Mouse (Mus musculus): ENCODE measurements around the gene Lmln. TPM values are rescaled to one million over a fixed set of nuclear protein-coding genes. Genes with fewer than 3 reads are reported as not detected.
A peak's percentile ranks its signal among the peaks of the same experiment; 100 is the strongest.

The Lmln gene
- 2.2 and 3.5 TPM in 2 replicates for polyA plus RNA-seq (2015; fragmentation: Nextera tagmentation; extraction: Ambion mirVana)

DNA sequence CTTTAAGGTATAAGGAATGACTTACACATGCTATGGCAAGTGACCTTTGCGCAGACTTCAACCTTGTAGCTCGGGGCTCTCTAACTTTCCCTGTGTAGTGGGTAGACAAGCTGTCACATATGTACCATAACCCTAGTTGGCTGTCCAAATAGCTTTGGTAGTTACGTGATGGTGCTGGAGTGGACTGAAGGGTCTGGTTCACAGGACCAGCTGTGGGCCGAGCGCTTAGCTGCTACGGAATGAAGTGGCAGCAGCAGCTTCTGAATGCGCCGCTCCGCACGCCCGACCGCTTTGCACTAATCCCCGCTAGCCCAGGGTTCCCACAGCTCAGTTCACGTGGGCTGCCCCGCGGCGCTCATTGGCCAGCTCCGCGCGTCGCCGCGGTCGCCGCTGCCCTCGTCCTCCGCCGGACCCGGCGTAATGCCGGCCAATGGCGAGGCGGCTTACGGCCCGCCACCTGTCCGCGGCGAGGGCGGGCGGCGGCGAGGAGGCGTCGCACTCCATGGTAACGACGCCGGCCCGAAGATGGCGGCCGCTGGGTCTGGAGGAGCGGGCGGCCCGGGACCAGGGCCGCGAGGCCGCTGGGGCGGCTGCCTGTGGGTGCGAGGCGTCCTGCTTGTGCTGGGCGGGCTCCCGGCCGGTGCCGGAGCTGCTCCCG is at the start of gene Lmln:
Lmln (plus strand) TSS at position 498 of the 658 bp plus-strand sequence.
- H3K27ac ChIP-seq (replicated peaks): peak within 1 kb of the TSS; percentile 90
- WGBS: under 1% methylated on average over 58 of the region's 64 CpGs
- no peaks in the 10 kb centered on the region for H3K9me3 ChIP-seq
- H3K4me1 ChIP-seq: peaks cover 53% of the 10 kb centered on the region
- H3K9ac ChIP-seq: peak within 1 kb of the TSS; percentile 85
- H3K4me3 ChIP-seq: peak within 1 kb of the TSS; percentile 85
- ATAC-seq (ENCODE audit: extremely low read depth, insufficient number of reproducible peaks, low FRiP score, low TSS enrichment): peak; percentile 92
- peaks cover 43% of the 10 kb centered on the region for H3K36me3 ChIP-seq
- no peaks in the 10 kb centered on the region for H3K27me3 ChIP-seq (replicated peaks)
- H3K4me2 ChIP-seq: peak within 1 kb of the TSS; percentile 92

GRCm38 (mm10) chr16:33013801-33014200 is 48.5 kb upstream of the Lmln start:
- H3K27ac ChIP-seq (replicated peaks): no peak overlapping the region
- H3K4me2 ChIP-seq: no peak overlapping the region
- 89% methylated on average over 5 of the region's 5 CpGs for WGBS
- no peaks in the 10 kb centered on the region for H3K9me3 ChIP-seq
- no peak overlapping the region for H3K9ac ChIP-seq
- no peaks in the 10 kb centered on the region for H3K4me1 ChIP-seq
- no peak for ATAC-seq (ENCODE audit: extremely low read depth, insufficient number of reproducible peaks, low FRiP score, low TSS enrichment)
- H3K36me3 ChIP-seq: peaks cover 79% of the 10 kb centered on the region
- no peak overlapping the region for H3K4me3 ChIP-seq
- no peaks in the 10 kb centered on the region for H3K27me3 ChIP-seq (replicated peaks)

GRCm38 (mm10) chr16:33014921-33015320 is 47.4 kb upstream of the Lmln start:
- ATAC-seq (ENCODE audit: extremely low read depth, insufficient number of reproducible peaks, low FRiP score, low TSS enrichment): no peak
- Histone ChIP-seq H3K9me3 (no peaks in the 10 kb centered on the region), H3K27ac (replicated peaks) (no peak overlapping the region), H3K4me1 (no peaks in the 10 kb centered on the region), H3K9ac (no peak overlapping the region), H3K4me2 (no peak overlapping the region), H3K27me3 (replicated peaks) (no peaks in the 10 kb centered on the region), H3K36me3 (peaks cover 68% of the 10 kb centered on the region), H3K4me3 (no peak overlapping the region)
- WGBS: 83% methylated on average over 1 of the region's 1 CpGs

DNA sequence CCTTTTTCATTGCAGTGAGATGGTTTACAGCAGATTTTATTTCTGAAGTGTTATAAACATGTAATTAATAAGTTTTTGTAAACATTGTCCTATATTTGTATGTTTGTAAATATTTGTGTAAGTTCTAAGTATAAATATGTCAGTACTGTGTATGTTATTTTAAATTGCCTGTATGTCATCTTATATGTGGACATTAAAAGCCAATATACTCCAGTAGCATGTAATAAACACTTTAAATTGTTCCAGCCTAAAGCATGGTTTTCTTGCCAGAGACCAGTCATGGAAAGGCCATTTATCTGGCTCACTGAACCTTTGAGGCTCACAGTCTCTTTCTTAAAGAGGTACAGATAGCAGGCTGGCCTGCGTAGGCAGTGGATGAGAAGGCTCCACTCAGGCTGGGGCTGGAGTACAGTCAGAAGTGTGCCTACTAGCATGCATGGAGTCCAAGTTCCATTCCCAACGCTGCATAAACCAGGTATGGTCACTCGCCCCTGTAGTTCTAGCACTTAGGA is 46.9 kb upstream of the Lmln start:
- H3K4me2 ChIP-seq: no peak overlapping the region
- no peak overlapping the region for H3K27ac ChIP-seq (replicated peaks)
- no peak overlapping the region for H3K9ac ChIP-seq
- no peaks in the 10 kb centered on the region for H3K27me3 ChIP-seq (replicated peaks)
- peaks cover 63% of the 10 kb centered on the region for H3K36me3 ChIP-seq
- whole genome bisulfite sequencing: 90% methylated on average over 3 of the region's 3 CpGs
- no peaks in the 10 kb centered on the region for H3K4me1 ChIP-seq
- H3K4me3 ChIP-seq: no peak overlapping the region
- H3K9me3 ChIP-seq: no peaks in the 10 kb centered on the region
- no peak for ATAC-seq (ENCODE audit: extremely low read depth, insufficient number of reproducible peaks, low FRiP score, low TSS enrichment)

DNA sequence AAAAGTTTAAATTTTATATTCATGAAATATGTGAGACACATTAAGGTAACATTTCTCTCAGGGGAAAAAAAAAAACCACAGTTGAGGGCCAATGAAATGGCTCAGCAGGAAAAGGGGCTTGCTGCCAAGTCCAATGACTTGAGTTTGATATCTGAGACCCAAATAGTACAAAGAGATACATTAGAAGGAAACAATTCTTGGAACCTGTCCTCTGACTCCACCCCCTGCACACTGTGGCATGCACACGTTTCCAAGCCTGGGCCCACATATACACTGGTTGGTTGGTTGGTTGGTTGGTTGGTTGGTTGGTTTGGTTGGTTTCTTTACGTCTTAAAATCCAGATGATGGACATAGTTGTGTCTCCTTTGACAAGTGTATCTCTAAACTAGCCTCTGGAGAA is 46.3 kb upstream of the Lmln start:
- 79% methylated on average over 2 of the region's 2 CpGs for WGBS
- H3K9ac ChIP-seq: no peak overlapping the region
- no peak for ATAC-seq (ENCODE audit: extremely low read depth, insufficient number of reproducible peaks, low FRiP score, low TSS enrichment)
- H3K4me2 ChIP-seq: no peak overlapping the region
- H3K36me3 ChIP-seq: peaks cover 57% of the 10 kb centered on the region
- no peaks in the 10 kb centered on the region for H3K27me3 ChIP-seq (replicated peaks)
- no peaks in the 10 kb centered on the region for H3K9me3 ChIP-seq
- no peaks in the 10 kb centered on the region for H3K4me1 ChIP-seq
- H3K4me3 ChIP-seq: no peak overlapping the region
- H3K27ac ChIP-seq (replicated peaks): no peak overlapping the region

- Histone ChIP-seq H3K4me2 (no peak overlapping the region), H3K4me1 (no peaks in the 10 kb centered on the region), H3K27ac (replicated peaks) (no peak overlapping the region), H3K9ac (no peak overlapping the region), H3K27me3 (replicated peaks) (no peaks in the 10 kb centered on the region), H3K9me3 (no peaks in the 10 kb centered on the region), H3K4me3 (no peak overlapping the region), H3K36me3 (peaks cover 44% of the 10 kb centered on the region)
- 86% methylated on average over 5 of the region's 5 CpGs for WGBS
- ATAC-seq (ENCODE audit: extremely low read depth, insufficient number of reproducible peaks, low FRiP score, low TSS enrichment): no peak
Measured at GRCm38 (mm10) chr16:33017677-33018349, 44.5 kb upstream of the Lmln start.

DNA sequence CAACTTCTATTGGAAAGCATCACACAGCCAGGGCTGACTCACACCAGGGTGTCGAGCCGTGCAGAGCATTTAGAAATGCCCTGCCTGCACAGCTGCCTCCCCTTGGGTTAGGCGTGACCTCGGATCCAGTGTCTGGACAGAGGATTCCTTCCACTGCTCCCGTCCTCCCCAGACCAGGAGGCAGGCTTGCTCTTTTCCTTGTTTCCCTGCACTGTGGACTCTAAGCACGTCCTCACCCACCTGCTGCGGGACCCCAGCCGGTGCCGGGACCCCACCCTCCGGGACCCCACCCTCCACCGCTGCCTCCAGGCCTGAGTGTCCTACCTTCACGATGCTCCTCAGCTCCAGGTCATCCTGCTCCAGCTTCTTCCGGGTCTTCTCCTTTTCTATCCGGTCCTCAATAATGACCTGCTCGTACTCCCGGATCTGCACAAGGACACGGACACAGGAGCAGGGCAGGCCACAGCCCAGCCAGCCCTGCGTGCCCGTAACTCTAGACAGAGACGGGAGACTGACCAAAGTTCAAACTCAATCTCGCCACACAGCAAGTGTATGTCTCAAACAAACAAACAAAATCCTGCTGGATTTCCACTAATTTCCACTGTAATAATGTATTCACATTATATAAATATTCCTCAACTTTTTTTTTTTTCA is 43.1 kb upstream of the Lmln start:
- no peak overlapping the region for H3K9ac ChIP-seq
- 70% methylated on average over 21 of the region's 21 CpGs for WGBS
- no peak overlapping the region for H3K27ac ChIP-seq (replicated peaks)
- H3K36me3 ChIP-seq: peaks cover 29% of the 10 kb centered on the region
- H3K9me3 ChIP-seq: no peaks in the 10 kb centered on the region
- no peak for ATAC-seq (ENCODE audit: extremely low read depth, insufficient number of reproducible peaks, low FRiP score, low TSS enrichment)
- H3K27me3 ChIP-seq (replicated peaks): no peaks in the 10 kb centered on the region
- H3K4me1 ChIP-seq: no peaks in the 10 kb centered on the region
- H3K4me2 ChIP-seq: no peak overlapping the region
- no peak overlapping the region for H3K4me3 ChIP-seq

DNA sequence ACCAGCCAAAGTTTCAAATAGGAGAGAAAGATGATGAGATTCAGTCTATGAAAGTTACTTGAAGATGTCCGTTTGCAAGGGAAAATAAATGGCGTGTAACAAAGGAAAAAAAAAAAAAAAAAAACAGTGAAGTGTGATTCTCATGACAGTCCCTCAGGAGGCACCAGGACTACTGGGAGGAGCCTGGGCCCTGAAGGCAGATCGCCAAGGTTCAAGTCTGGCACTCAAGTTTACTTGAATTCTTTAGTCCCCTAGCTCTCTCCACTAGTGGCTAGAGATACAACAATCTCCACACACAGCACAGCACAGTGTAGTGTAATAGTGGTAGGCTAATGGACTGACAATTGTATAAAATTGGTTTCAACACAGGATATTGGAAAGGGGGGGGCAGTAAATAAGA is 40.9 kb upstream of the Lmln start:
- Histone ChIP-seq H3K36me3 (peaks cover 12% of the 10 kb centered on the region), H3K27ac (replicated peaks) (no peak overlapping the region), H3K9me3 (no peaks in the 10 kb centered on the region), H3K4me2 (no peak overlapping the region), H3K4me3 (no peak overlapping the region), H3K4me1 (no peaks in the 10 kb centered on the region), H3K9ac (no peak overlapping the region), H3K27me3 (replicated peaks) (no peaks in the 10 kb centered on the region)
- WGBS: 55% methylated on average over 3 of the region's 3 CpGs
- no peak for ATAC-seq (ENCODE audit: extremely low read depth, insufficient number of reproducible peaks, low FRiP score, low TSS enrichment)

DNA sequence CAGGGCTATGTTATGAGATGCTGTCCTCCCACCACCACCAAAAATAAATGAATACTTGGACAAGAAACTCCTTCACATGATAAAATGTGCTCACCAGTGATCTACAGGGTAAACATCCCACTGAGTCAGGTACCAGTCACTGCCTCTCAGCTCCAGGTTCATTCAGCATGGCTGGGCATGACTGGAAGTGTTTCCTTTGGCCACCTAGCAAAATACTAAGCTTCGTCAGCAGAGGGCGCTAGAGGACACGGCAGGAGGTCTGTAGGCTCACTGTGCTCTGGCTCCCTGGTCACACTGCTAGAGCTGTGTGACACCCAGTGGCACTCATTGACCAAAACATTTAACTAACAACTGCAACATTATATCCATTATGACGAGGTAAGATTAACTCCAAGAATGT is 38.6 kb upstream of the Lmln start:
- Histone ChIP-seq H3K4me2 (no peak overlapping the region), H3K36me3 (no peaks in the 10 kb centered on the region), H3K27ac (replicated peaks) (no peak overlapping the region), H3K4me1 (no peaks in the 10 kb centered on the region), H3K9ac (no peak overlapping the region), H3K4me3 (no peak overlapping the region), H3K9me3 (no peaks in the 10 kb centered on the region), H3K27me3 (replicated peaks) (no peaks in the 10 kb centered on the region)
- no peak for ATAC-seq (ENCODE audit: extremely low read depth, insufficient number of reproducible peaks, low FRiP score, low TSS enrichment)
- WGBS: 7% methylated on average over 4 of the region's 4 CpGs

GRCm38 (mm10) chr16:33024456-33025104 is 37.7 kb upstream of the Lmln start:
- no peak overlapping the region for H3K4me3 ChIP-seq
- H3K27me3 ChIP-seq (replicated peaks): no peaks in the 10 kb centered on the region
- H3K4me1 ChIP-seq: no peaks in the 10 kb centered on the region
- no peak overlapping the region for H3K4me2 ChIP-seq
- no peaks in the 10 kb centered on the region for H3K36me3 ChIP-seq
- no peak overlapping the region for H3K27ac ChIP-seq (replicated peaks)
- H3K9ac ChIP-seq: peak overlapping the region; percentile 24; the same call in 1 of the 2 replicates
- no peak for ATAC-seq (ENCODE audit: extremely low read depth, insufficient number of reproducible peaks, low FRiP score, low TSS enrichment)
- WGBS: 62% methylated on average over 8 of the region's 8 CpGs
- H3K9me3 ChIP-seq: no peaks in the 10 kb centered on the region

- ATAC-seq (ENCODE audit: extremely low read depth, insufficient number of reproducible peaks, low FRiP score, low TSS enrichment): no peak
- no peaks in the 10 kb centered on the region for H3K9me3 ChIP-seq
- no peak overlapping the region for H3K4me3 ChIP-seq
- H3K27ac ChIP-seq (replicated peaks): no peak overlapping the region
- no peak overlapping the region for H3K9ac ChIP-seq
- H3K27me3 ChIP-seq (replicated peaks): no peaks in the 10 kb centered on the region
- 77% methylated on average over 7 of the region's 7 CpGs for WGBS
- no peaks in the 10 kb centered on the region for H3K36me3 ChIP-seq
- no peak overlapping the region for H3K4me2 ChIP-seq
- no peaks in the 10 kb centered on the region for H3K4me1 ChIP-seq
Measured at GRCm38 (mm10) chr16:33026357-33026756, 36.0 kb upstream of the Lmln start.
